Mouse (Mus musculus): ENCODE data around the gene Ntf3. TPM values are rescaled to one million over a fixed set of nuclear protein-coding genes. Genes with fewer than 3 reads are reported as not detected.

The Ntf3 gene
- total and polyA plus RNA-seq, 3 experiments = not detected

GRCm38 (mm10) chr6:126167731-126168130, 1.0 kb upstream of the Ntf3 start:
- DNase-seq (ENCODE audit: low read depth, low spot score) = no peak
- Histone ChIP-seq H3K9me3 (replicated peaks; ENCODE audit: insufficient read depth, low read length) (no peaks in the 10 kb centered on the region), H3K27me3 (ENCODE audit: control insufficient read depth in 1 of 2, insufficient read depth in 2 of 2, low read length in 2 of 2) (no peaks in the 10 kb centered on the region)

GRCm38 (mm10) chr6:126167208-126167590, 489 bp upstream of the Ntf3 start:
- no peak overlapping the region for H3K9ac ChIP-seq (ENCODE audit: control insufficient read depth, low read depth, low read length, poor library complexity, severe bottlenecking)
- TF ChIP-seq HCFC1 (IDR thresholded peaks at IDR 0.05; ENCODE audit: low read depth, low read length) = no peak
- no peak for TF ChIP-seq CTCF (IDR thresholded peaks at IDR 0.05 in 2 of 3, conservative IDR thresholded peaks at IDR 0.05 in 1 of 3; ENCODE audit: control insufficient read depth in 1 of 3, insufficient read depth in 1 of 3, low read depth in 2 of 3, low read length in 3 of 3, poor library complexity in 1 of 3, severe bottlenecking in 1 of 3)
- TF ChIP-seq ZKSCAN1 (IDR thresholded peaks at IDR 0.05; ENCODE audit: low read depth, low read length) = no peak
- TF ChIP-seq POLR2AphosphoS2 (IDR thresholded peaks at IDR 0.05; ENCODE audit: low read length) = no peak
- no peaks in the 10 kb centered on the region for H3K79me2 ChIP-seq (ENCODE audit: control insufficient read depth, insufficient read depth, low read length, poor library complexity)
- H3K36me3 ChIP-seq (ENCODE audit: control insufficient read depth in 1 of 2, insufficient read depth in 2 of 2, low read length in 2 of 2) = no peaks in the 10 kb centered on the region
- H3K9me3 ChIP-seq (replicated peaks; ENCODE audit: insufficient read depth, low read length) = no peaks in the 10 kb centered on the region
- DNase-seq (ENCODE audit: low read depth, low spot score) = no peak
- H3K4me3 ChIP-seq (ENCODE audit: control insufficient read depth in 1 of 2, insufficient read depth in 1 of 2, low read depth in 2 of 2, low read length in 2 of 2) = no peak overlapping the region
- no peak overlapping the region for H3K27ac ChIP-seq (ENCODE audit: control insufficient read depth, low read depth, low read length)
- no peaks in the 10 kb centered on the region for H3K27me3 ChIP-seq (ENCODE audit: control insufficient read depth in 1 of 2, insufficient read depth in 2 of 2, low read length in 2 of 2)
- H3K4me1 ChIP-seq (ENCODE audit: control insufficient read depth in 1 of 2, insufficient read depth in 2 of 2, low read length in 2 of 2) = no peaks in the 10 kb centered on the region

More at GRCm38 (mm10) chr6:126167731-126168130, 1.0 kb upstream of the Ntf3 start:
- Histone ChIP-seq H3K4me1 (ENCODE audit: control insufficient read depth in 1 of 2, insufficient read depth in 2 of 2, low read length in 2 of 2) (no peaks in the 10 kb centered on the region), H3K79me2 (ENCODE audit: control insufficient read depth, insufficient read depth, low read length, poor library complexity) (no peaks in the 10 kb centered on the region), H3K4me3 (ENCODE audit: control insufficient read depth in 1 of 2, insufficient read depth in 1 of 2, low read depth in 2 of 2, low read length in 2 of 2) (no peak overlapping the region), H3K36me3 (ENCODE audit: control insufficient read depth in 1 of 2, insufficient read depth in 2 of 2, low read length in 2 of 2) (no peaks in the 10 kb centered on the region), H3K9ac (ENCODE audit: control insufficient read depth, low read depth, low read length, poor library complexity, severe bottlenecking) (no peak overlapping the region), H3K27ac (ENCODE audit: control insufficient read depth, low read depth, low read length) (no peak overlapping the region)
- TF ChIP-seq CHD1 (IDR thresholded peaks at IDR 0.05; ENCODE audit: low read depth, low read length) (no peak), MYC (IDR thresholded peaks at IDR 0.05; ENCODE audit: low read depth, low read length) (no peak), ETS1 (IDR thresholded peaks at IDR 0.05; ENCODE audit: low read depth, low read length) (no peak), POLR2AphosphoS2 (IDR thresholded peaks at IDR 0.05; ENCODE audit: low read length) (no peak), EP300 (IDR thresholded peaks at IDR 0.05; ENCODE audit: low read depth in 1 of 2, low read length in 2 of 2) (no peak), E2F4 (IDR thresholded peaks at IDR 0.05; ENCODE audit: borderline replicate concordance, low read depth, low read length) (no peak), MYB (IDR thresholded peaks at IDR 0.05; ENCODE audit: low read depth, low read length) (no peak), SMC3 (IDR thresholded peaks at IDR 0.05; ENCODE audit: low read depth, low read length) (no peak), BHLHE40 (IDR thresholded peaks at IDR 0.05; ENCODE audit: borderline replicate concordance, low read depth, low read length) (no peak), GABPA (IDR thresholded peaks at IDR 0.05; ENCODE audit: low read depth, low read length) (no peak), MXI1 (IDR thresholded peaks at IDR 0.05; ENCODE audit: low read depth, low read length) (no peak), HCFC1 (IDR thresholded peaks at IDR 0.05; ENCODE audit: low read depth, low read length) (no peak), KAT2A (conservative IDR thresholded peaks at IDR 0.05; ENCODE audit: low read depth, low read length) (no peak), MAZ (IDR thresholded peaks at IDR 0.05; ENCODE audit: low read depth, low read length) (no peak), ZNF384 (IDR thresholded peaks at IDR 0.05; ENCODE audit: low read depth, low read length) (no peak)
